Mouse (Mus musculus) neural tube, embryonic 15.5 days (tissue): ENCODE data around the gene Med12l. TPM values are rescaled to one million over a fixed set of nuclear protein-coding genes. Genes with fewer than 3 reads are reported as not detected.

Source experiments
- ATAC-seq: fragments of 200-750 bp; cut with Nextera tagmentation; 2 replicates; pipeline ENCODE4 v1.8.0; 2017; ENCODE audit warnings: mild to moderate bottlenecking, moderate TSS enrichment, moderate library complexity; ENCODE audit not compliant: low FRiP score
- H3K27ac ChIP-seq: fragments of 300-500 bp; sonication (generic); replicated peaks from 2 replicates; pipeline ENCODE4 v1.5.1; 2015; ENCODE audit warnings: mild to moderate bottlenecking, inconsistent platforms
- H3K27me3 ChIP-seq: fragments of 300-500 bp; sonication (generic); replicated peaks from 2 replicates; pipeline ENCODE4 v1.6.1; 2015; ENCODE audit warnings: inconsistent platforms
- H3K36me3 ChIP-seq: fragments of 300-500 bp; sonication (generic); 2 replicates; pipeline ENCODE4 v1.6.1; 2015; ENCODE audit warnings: inconsistent platforms
- H3K4me1 ChIP-seq: fragments of 300-500 bp; sonication (generic); 2 replicates; pipeline ENCODE4 v1.6.1; 2015; ENCODE audit warnings: inconsistent platforms
- H3K4me2 ChIP-seq: fragments of 300-500 bp; sonication (generic); 2 replicates; pipeline ENCODE4 v1.6.1; 2015; ENCODE audit warnings: inconsistent platforms, mild to moderate bottlenecking, moderate library complexity
- H3K4me3 ChIP-seq: fragments of 300-500 bp; sonication (generic); replicated peaks from 2 replicates; pipeline ENCODE4 v1.5.1; 2015; ENCODE audit warnings: mild to moderate bottlenecking, inconsistent platforms
- H3K9ac ChIP-seq: fragments of 300-500 bp; sonication (generic); replicated peaks from 2 replicates; pipeline ENCODE4 v1.6.1; 2015; ENCODE audit warnings: mild to moderate bottlenecking, inconsistent platforms
- H3K9me3 ChIP-seq: fragments of 300-500 bp; sonication (generic); replicated peaks from 2 replicates; pipeline ENCODE4 v1.6.1; 2016; ENCODE audit warnings: inconsistent platforms
- WGBS: fragments of 180-500 bp; shearing (Covaris S2); methylation state at CpG from one replicate; pipeline ENCODE4 v1.1.7; 2015; ENCODE audit warnings: mixed read lengths; 5-methylcytosine and 5-hydroxymethylcytosine counted together
- polyA plus RNA-seq: library from polyadenylated mRNA; unstranded; fragments of >200 nt; fragmentation: Nextera tagmentation; extraction: Ambion mirVana; gene quantifications from 2 replicates; pipeline ENCODE4 v1.2.1, GENCODE M21; 2015

Med12l gene
- polyA plus RNA-seq, 1 experiment from 2014 or later = 4.8 TPM

DNA sequence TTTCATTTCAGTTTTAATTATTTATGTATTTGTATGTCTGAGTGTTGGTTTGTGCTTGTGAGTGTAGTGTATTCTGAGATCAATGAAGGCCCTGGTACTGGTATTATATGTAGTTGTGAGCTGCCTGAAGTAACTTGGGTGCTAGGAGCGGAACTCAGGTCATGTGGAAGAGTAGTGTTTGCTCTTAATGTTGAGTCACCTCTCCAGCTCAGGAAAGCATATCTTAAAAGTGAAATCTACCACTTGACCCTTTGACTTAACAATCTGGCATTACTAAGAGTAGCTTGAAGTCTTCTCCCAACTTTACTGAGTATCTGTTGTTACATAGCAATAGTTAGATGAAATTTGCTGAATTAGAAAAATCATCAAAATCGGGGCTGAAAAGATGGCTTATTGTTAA, 299.9 kb downstream of the Med12l start:
- H3K27me3 ChIP-seq = no peaks in the 10 kb centered on the region
- H3K4me2 ChIP-seq = no peak overlapping the region
- no peak overlapping the region for H3K27ac ChIP-seq
- H3K4me3 ChIP-seq = no peak overlapping the region
- no peak for ATAC-seq
- no peaks in the 10 kb centered on the region for H3K9me3 ChIP-seq
- 97% methylated on average over 2 of the region's 2 CpGs for WGBS
- H3K36me3 ChIP-seq = no peaks in the 10 kb centered on the region
- no peaks in the 10 kb centered on the region for H3K4me1 ChIP-seq
- H3K9ac ChIP-seq = no peak overlapping the region

DNA sequence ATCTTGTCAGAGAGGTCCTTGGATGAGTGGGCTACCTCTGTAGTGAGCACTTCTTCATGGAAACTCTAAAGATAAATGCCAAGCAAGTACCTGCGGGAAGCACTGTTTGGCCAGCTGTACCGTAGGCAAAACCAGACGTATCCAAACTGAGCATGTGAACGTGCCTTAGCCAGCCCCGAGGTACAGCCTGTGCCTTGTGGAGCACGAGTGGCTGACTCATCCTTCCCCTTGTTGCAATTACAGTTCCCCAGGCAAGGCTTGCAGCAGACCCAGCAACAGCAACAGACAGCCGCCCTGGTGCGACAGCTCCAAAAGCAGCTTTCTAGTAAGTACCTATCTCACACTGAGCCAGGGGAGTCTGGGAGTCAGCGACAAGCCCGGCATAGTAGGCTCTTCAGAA, 307.0 kb downstream of the Med12l start:
- H3K4me1 ChIP-seq = no peaks in the 10 kb centered on the region
- no peaks in the 10 kb centered on the region for H3K27me3 ChIP-seq
- no peaks in the 10 kb centered on the region; the same call in 1 of the 2 replicates for H3K36me3 ChIP-seq
- no peak for ATAC-seq
- 86% methylated on average over 10 of the region's 10 CpGs for WGBS
- H3K4me2 ChIP-seq = no peak overlapping the region
- no peak overlapping the region for H3K27ac ChIP-seq
- H3K4me3 ChIP-seq = no peak overlapping the region
- no peaks in the 10 kb centered on the region for H3K9me3 ChIP-seq
- no peak overlapping the region for H3K9ac ChIP-seq

DNA sequence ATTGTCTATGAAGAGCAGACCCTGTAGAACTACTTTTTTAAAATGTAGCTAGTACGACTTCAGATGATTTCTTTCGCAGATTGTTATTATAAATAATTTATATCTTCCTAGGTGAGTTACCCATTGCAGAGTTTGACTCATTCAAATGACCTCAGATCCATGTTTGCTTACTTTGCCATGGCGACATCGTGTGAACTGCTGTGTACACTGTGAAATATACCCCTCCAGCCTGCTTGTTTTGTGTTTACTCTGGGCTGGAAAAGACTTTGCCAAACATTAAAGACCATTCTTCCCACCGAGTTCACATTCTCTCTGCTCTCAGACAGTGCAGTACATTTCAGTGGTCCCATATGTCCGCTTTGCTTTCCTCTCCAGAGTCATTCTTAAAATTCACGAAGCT, 310.5 kb downstream of the Med12l start:
- Histone ChIP-seq H3K4me2 (no peak overlapping the region), H3K27me3 (no peaks in the 10 kb centered on the region), H3K4me3 (no peak overlapping the region), H3K9ac (no peak overlapping the region), H3K4me1 (no peaks in the 10 kb centered on the region), H3K27ac (no peak overlapping the region), H3K9me3 (no peaks in the 10 kb centered on the region), H3K36me3 (peaks cover 6% of the 10 kb centered on the region; the same call in 1 of the 2 replicates)
- WGBS = 71% methylated on average over 7 of the region's 7 CpGs
- ATAC-seq = no peak

DNA sequence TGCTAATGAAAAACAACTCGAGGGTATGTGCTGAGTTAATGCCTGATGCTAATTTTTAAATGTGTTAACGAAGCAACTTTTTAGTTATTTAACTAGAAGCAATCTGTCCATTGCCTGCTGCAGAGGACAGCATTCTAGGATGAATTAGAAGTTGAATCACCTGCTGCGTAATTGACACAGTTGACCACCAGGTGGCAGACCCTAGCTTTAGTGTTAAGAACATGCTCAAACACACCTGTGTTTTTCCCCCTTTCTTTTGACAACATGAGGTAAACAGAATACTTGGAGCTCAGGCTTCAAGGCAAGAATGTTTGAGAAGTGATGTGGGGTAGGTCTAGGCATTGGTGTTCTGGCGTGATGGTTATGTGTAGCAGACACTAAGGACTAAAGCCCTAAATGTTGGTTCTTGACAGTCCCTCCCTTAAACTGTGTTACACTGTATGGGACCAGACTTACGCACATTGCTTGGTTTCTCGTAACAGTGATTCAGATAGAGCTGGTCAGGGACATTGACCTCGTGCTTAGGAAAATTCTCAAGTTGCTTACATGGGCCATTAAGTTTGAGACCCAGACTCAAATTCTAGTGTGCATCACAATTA, 315.8 kb downstream of the Med12l start:
- no peaks in the 10 kb centered on the region for H3K9me3 ChIP-seq
- no peak overlapping the region for H3K4me2 ChIP-seq
- WGBS = 47% methylated on average over 7 of the region's 7 CpGs
- no peak overlapping the region for H3K27ac ChIP-seq
- peak; percentile 65 for ATAC-seq
- H3K27me3 ChIP-seq = no peaks in the 10 kb centered on the region
- no peaks in the 10 kb centered on the region for H3K4me1 ChIP-seq
- peaks cover 12% of the 10 kb centered on the region for H3K36me3 ChIP-seq
- no peak overlapping the region for H3K4me3 ChIP-seq
- H3K9ac ChIP-seq = no peak overlapping the region

DNA sequence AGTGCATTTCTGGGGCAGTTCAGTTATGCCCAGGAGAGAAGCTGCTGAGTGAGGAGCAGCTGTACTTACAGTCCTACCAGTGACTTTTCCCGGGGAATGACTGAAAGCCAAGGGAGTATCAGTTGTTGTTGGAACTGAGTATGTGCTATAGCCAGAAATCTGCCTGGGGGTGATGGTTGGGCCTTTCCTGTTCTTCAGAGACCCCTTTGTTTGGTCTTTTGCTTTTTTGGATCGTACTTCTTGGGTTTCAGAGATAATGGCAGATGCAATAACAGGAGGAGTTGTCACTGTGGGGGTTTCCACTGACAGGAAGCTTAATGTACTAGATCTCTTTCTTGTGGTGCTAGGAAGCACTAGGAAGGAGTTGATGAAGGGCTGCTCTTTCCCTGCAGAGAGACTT, 322.9 kb downstream of the Med12l start:
- Histone ChIP-seq H3K9ac (no peak overlapping the region), H3K36me3 (peaks cover 23% of the 10 kb centered on the region), H3K27ac (no peak overlapping the region), H3K4me3 (no peak overlapping the region), H3K27me3 (no peaks in the 10 kb centered on the region), H3K9me3 (no peaks in the 10 kb centered on the region), H3K4me2 (no peak overlapping the region), H3K4me1 (no peaks in the 10 kb centered on the region)
- ATAC-seq = no peak
- WGBS = 90% methylated on average over 2 of the region's 2 CpGs

DNA sequence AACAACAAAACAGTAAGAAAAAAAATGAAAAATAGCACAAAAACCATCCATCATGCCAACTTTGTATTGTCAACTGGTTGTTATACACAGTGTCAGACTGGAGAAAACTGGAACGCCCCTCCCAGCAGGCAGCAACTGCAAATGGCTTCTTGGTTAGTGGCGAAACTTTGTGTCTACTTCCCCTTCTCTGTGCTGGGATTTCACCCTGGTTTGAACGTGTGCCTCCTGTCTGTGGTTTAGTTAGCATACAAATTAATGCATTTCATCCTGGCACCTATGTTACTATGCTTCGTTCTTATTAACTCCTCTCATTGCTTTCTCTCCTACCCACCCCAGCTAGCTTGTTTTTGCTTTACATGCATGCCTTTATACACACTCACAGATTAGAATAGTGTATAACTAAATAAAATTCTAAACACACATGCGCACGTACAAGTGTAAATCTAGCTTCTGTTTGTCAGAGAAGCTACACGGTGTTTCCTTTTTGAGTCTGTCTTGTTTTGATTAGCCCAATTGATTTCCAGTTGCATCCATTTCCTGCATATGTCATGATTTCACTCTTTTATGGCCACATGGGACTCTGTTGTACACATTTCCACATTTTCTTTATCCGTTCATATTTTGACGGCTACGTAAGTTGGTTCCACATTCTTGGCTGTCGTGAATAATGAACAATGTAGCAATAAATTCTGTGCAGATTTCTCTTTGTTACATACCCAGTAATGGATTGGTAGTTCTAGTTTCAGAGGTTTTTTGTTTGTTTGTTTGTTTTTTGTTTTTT, 336.2 kb downstream of the Med12l start:
- no peak for ATAC-seq
- H3K27ac ChIP-seq = no peak overlapping the region
- H3K9me3 ChIP-seq = no peaks in the 10 kb centered on the region
- H3K4me2 ChIP-seq = peak overlapping the region; percentile 9; the same call in 1 of the 2 replicates
- H3K9ac ChIP-seq = no peak overlapping the region
- peaks cover 7% of the 10 kb centered on the region for H3K4me1 ChIP-seq
- H3K4me3 ChIP-seq = no peak overlapping the region
- 73% methylated on average over 11 of the region's 11 CpGs for WGBS
- H3K36me3 ChIP-seq = no peaks in the 10 kb centered on the region
- H3K27me3 ChIP-seq = no peaks in the 10 kb centered on the region

DNA sequence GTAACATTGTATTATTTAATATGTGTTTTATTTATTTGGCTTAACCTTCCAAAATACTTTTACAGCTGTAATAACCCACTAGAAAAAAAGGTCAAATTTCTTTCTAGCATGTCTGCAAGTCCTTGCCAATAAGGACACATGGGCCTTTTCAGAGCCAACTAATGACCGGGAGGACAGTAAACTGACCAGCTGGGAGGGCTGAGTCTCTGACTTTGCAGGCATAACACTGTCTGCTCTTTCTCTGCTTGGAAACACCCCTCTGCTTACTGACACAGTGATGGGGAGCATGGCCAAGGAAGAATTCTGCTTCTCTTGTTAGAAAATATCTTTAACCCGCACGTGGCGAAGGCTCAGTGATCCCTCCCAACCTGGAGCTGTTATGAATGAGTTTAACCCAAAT, 337.4 kb downstream of the Med12l start:
- no peaks in the 10 kb centered on the region for H3K36me3 ChIP-seq
- no peak overlapping the region for H3K27ac ChIP-seq
- no peak overlapping the region for H3K9ac ChIP-seq
- H3K9me3 ChIP-seq = no peaks in the 10 kb centered on the region
- H3K4me3 ChIP-seq = peak overlapping the region; percentile 73
- H3K4me1 ChIP-seq = peaks cover 7% of the 10 kb centered on the region
- 68% methylated on average over 4 of the region's 4 CpGs for WGBS
- ATAC-seq = no peak
- peak overlapping the region; percentile 72 for H3K4me2 ChIP-seq
- no peaks in the 10 kb centered on the region for H3K27me3 ChIP-seq

DNA sequence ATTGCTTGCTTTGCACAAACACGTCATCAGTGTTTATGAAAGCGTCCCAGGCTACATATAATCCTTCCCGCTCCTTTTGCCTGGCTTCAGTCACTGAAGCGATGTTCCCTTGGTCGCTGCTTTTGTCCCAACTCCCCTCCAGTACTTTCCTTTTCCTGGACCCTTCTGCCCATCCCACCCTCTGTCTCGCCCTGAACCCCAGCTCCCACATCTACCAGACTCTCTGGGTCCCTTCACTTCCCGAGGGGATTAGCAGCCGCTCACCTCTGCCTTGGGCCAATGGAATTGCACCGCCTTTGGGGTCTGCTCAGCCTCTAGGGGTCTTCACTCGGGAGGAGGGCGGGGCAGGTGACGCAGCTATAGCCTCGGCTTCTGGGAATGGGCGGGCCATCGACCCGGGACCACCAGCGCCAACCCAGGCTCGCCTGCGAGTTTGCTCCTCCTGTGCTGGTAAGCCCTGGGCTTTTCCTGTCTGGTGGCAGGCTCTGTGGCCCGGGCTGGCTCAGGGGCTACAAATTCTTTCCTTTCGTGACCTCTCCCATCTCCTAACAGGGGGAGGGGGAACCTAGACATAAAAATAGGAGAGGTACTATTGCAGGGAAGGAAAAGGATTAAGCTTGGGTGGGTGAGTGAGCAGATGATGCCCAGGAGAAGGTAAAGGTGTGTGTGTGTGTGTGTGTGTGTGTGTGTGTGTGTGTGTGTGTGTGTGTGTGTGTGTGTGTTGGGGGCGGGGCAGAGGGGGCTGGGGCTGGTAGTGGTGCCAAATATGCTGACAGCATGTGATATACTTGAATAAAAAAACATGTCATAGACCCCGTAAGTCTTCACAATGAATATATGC, 338.7 kb downstream of the Med12l start, which contains the start of gene Igsf10:
Igsf10 (minus strand) TSS at position 330 of the 841 bp plus-strand sequence.
- WGBS = 2% methylated on average over 22 of the region's 23 CpGs
- Histone ChIP-seq H3K4me1 (peaks cover 7% of the 10 kb centered on the region), H3K9me3 (no peaks in the 10 kb centered on the region)

DNA sequence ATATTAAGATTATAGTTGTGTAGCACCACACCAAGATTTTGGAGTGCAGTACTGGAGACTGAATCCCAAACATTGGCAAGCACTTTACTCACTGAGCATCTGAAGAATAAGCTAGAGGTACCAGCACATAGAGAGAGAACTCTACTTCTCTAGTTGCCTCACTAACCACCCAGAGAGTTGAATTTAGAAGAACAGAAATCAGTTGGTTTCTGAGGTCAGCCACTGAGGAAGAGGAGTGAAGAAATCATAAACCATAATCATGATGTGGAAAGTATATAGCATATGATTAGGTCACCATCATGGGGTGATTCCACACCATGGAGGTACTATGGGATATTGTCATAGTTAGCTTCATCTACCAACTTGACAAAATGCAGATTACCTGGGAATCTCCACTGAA, 346.1 kb downstream of the Med12l start:
- Histone ChIP-seq H3K4me3 (no peak overlapping the region), H3K36me3 (no peaks in the 10 kb centered on the region), H3K9me3 (no peaks in the 10 kb centered on the region), H3K4me1 (no peaks in the 10 kb centered on the region), H3K9ac (no peak overlapping the region), H3K27ac (no peak overlapping the region), H3K4me2 (no peak overlapping the region), H3K27me3 (no peaks in the 10 kb centered on the region)
- ATAC-seq = no peak

More for the DNA sequence above, 338.7 kb downstream of the Med12l start, which contains the start of gene Igsf10:
- Histone ChIP-seq H3K36me3 (no peaks in the 10 kb centered on the region), H3K27me3 (no peaks in the 10 kb centered on the region), H3K27ac (peak within 1 kb of the TSS; percentile 73), H3K9ac (peak within 1 kb of the TSS; percentile 68), H3K4me2 (peak within 1 kb of the TSS; percentile 72), H3K4me3 (peak within 1 kb of the TSS; percentile 73)
- peak; percentile 94 for ATAC-seq

DNA sequence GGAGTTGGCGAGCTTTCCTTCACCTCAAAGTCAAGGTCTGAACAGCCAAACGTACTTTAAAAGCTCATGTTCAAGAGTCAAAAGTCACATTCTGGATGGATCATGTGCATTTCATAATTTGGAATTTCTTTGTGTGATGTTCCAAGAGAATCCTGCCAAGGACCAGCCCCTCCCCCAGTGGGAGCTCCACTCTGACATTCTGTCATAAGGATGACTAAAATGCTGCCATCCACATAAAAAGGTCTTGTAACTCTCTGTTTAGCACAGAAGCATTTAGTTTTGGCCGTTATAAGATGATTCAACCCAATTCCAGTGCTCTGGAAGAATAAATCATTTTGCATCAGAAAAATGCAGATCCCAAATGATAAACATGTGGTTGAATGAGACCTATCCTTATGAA, 348.5 kb downstream of the Med12l start:
- no peak for ATAC-seq
- H3K4me3 ChIP-seq = no peak overlapping the region
- H3K9me3 ChIP-seq = no peaks in the 10 kb centered on the region
- H3K27ac ChIP-seq = no peak overlapping the region
- H3K9ac ChIP-seq = no peak overlapping the region
- WGBS = 93% methylated on average over 3 of the region's 3 CpGs
- H3K4me2 ChIP-seq = no peak overlapping the region
- H3K27me3 ChIP-seq = no peaks in the 10 kb centered on the region
- no peaks in the 10 kb centered on the region for H3K36me3 ChIP-seq
- no peaks in the 10 kb centered on the region for H3K4me1 ChIP-seq

DNA sequence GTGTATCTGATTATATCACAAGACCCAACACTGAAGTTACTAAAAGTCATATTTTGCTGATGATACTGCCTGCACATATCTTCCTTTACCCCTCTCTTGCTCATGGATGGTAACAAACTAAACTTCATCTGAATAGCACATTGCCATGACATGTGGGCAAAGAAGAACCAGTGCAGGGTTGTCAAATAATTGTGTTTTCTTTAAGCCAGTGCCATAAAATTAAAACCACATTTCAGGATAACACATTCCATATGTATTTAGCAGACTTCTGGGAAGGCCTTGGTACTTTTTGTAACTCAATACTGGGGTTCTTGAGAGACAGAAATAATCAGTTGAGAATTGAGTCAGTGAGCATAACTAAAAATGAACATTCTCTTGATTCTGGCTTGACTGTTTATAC, 354.5 kb downstream of the Med12l start:
- no peaks in the 10 kb centered on the region for H3K27me3 ChIP-seq
- ATAC-seq = no peak
- no peaks in the 10 kb centered on the region for H3K9me3 ChIP-seq
- no peak overlapping the region for H3K4me2 ChIP-seq
- no peak overlapping the region for H3K27ac ChIP-seq
- H3K9ac ChIP-seq = no peak overlapping the region
- H3K4me1 ChIP-seq = no peaks in the 10 kb centered on the region
- no peaks in the 10 kb centered on the region for H3K36me3 ChIP-seq
- H3K4me3 ChIP-seq = no peak overlapping the region
